Mouse (Mus musculus) layer of hippocampus, adult 2 months (tissue): ENCODE data around the gene Ypel3. TPM values are rescaled to one million over a fixed set of nuclear protein-coding genes. Genes with fewer than 3 reads are reported as not detected.
"Not testable (repeated sequence)": the region's sequence is repeated elsewhere in the genome, so short reads cannot be mapped to it uniquely, and the experiment has no call there.

Experiments
- DNase-seq, 2 experiments: peaks; one replicate each; pipeline ENCODE4 v3.0.0; 2022; ENCODE audit warnings: low spot score in 2 of 2
- H3K27ac ChIP-seq: fragments of 200-600 bp; 2 replicates; pipeline ENCODE4 v1.8.1; 2022
- H3K4me3 ChIP-seq: fragments of 200-600 bp; 2 replicates; pipeline ENCODE4 v1.8.1; 2022; ENCODE audit warnings: mild to moderate bottlenecking
- CTCF ChIP-seq: fragments of 200-600 bp; conservative IDR thresholded peaks from 2 replicates; pipeline ENCODE4 v1.8.1; 2022; ENCODE audit warnings: antibody characterized with exemption, mild to moderate bottlenecking, moderate library complexity
- total RNA-seq, 2 experiments: library from RNA; stranded (reverse); gene quantifications; 2 replicates each; pipeline ENCODE4 v1.2.3; 2021

Ypel3 gene
- total RNA-seq, 2 experiments from 2014 or later, result 283 to 289 TPM

- DNase-seq, result no peak
- TF ChIP-seq CTCF, result no peak
These were observed 2.3 kb upstream of the Ypel3 start for GRCm38 (mm10) chr7:126774463-126774862.

GRCm38 (mm10) chr7:126775185-126775977, 1.4 kb upstream of the Ypel3 start:
- peak; percentile 74 for TF ChIP-seq CTCF
- Histone ChIP-seq H3K4me3 (no peak overlapping the region), H3K27ac (peak overlapping the region; percentile 99)
- no peak for DNase-seq

More at GRCm38 (mm10) chr7:126774463-126774862, 2.3 kb upstream of the Ypel3 start:
- Histone ChIP-seq H3K4me3 (no peak overlapping the region), H3K27ac (0 out of 2 replicates have a peak overlapping the region, but pooled peaks have one; percentile 36)

GRCm38 (mm10) chr7:126775978-126776234, 849 bp upstream of the Ypel3 start:
- TF ChIP-seq CTCF, result no peak
- no peak for DNase-seq
- H3K27ac ChIP-seq, result peak overlapping the region; percentile 99
- peak overlapping the region; percentile 83 for H3K4me3 ChIP-seq

GRCm38 (mm10) chr7:126777476-126777875, 721 bp downstream of the Ypel3 start:
- no peak for TF ChIP-seq CTCF
- DNase-seq, result no peak
- H3K27ac ChIP-seq, result peak overlapping the region; percentile 99
- H3K4me3 ChIP-seq, result peak overlapping the region; percentile 83

GRCm38 (mm10) chr7:126778147-126778546, 1.4 kb downstream of the Ypel3 start:
- no peak for DNase-seq
- Histone ChIP-seq H3K27ac (peak overlapping the region; percentile 99), H3K4me3 (peak overlapping the region; percentile 83)
- TF ChIP-seq CTCF, result no peak

- H3K27ac ChIP-seq, result peak overlapping the region; percentile 99
- not testable (repeated sequence) for H3K4me3 ChIP-seq, DNase-seq
These were observed 2.3 kb downstream of the Ypel3 start for GRCm38 (mm10) chr7:126779101-126779500.

- Histone ChIP-seq H3K27ac (peak overlapping the region; percentile 99), H3K4me3 (peak overlapping the region; percentile 53)
- peak; percentile 99 for TF ChIP-seq CTCF
- peak; percentile 85 to 86 for DNase-seq
These were observed 3.5 kb downstream of the Ypel3 start for GRCm38 (mm10) chr7:126779983-126780970.

GRCm38 (mm10) chr7:126780971-126781635, 4.3 kb downstream of the Ypel3 start, which contains the start of gene Tbx6:
Gene Tbx6, plus strand, starts transcription at chr7:126781483.
- H3K4me3 ChIP-seq, result peak within 1 kb of the TSS; percentile 53
- DNase-seq, result no peak
- peak within 1 kb of the TSS; percentile 99 for H3K27ac ChIP-seq
- TF ChIP-seq CTCF, result no peak

GRCm38 (mm10) chr7:126781661-126782370, 5.1 kb downstream of the Ypel3 start:
- no peak for TF ChIP-seq CTCF
- Histone ChIP-seq H3K4me3 (no peak overlapping the region), H3K27ac (peak overlapping the region; percentile 99; the same call in 1 of the 2 replicates)
- no peak for DNase-seq

- Histone ChIP-seq H3K4me3 (no peak overlapping the region), H3K27ac (no peak overlapping the region)
- no peak for TF ChIP-seq CTCF
- no peak for DNase-seq
These were observed 5.9 kb downstream of the Ypel3 start for GRCm38 (mm10) chr7:126782693-126783092.

- DNase-seq, result no peak
- Histone ChIP-seq H3K27ac (no peak overlapping the region), H3K4me3 (no peak overlapping the region)
- TF ChIP-seq CTCF, result no peak
These were observed 7.7 kb downstream of the Ypel3 start for GRCm38 (mm10) chr7:126784469-126784868.

GRCm38 (mm10) chr7:126785056-126785455, 8.3 kb downstream of the Ypel3 start:
- DNase-seq, result no peak
- no peak overlapping the region for H3K27ac ChIP-seq
- TF ChIP-seq CTCF, result no peak
- no peak overlapping the region for H3K4me3 ChIP-seq
